Mouse (Mus musculus) limb, embryonic 14.5 days (tissue): Measurements from ENCODE around the gene Vsig1. TPM values are rescaled to one million over a fixed set of nuclear protein-coding genes. Genes with fewer than 3 reads are reported as not detected.

Experiments
- ATAC-seq: fragments of 200-750 bp; cut with Nextera tagmentation; 2 replicates; pipeline ENCODE4 v1.8.0; 2017; ENCODE audit warnings: low read depth, moderate number of reproducible peaks, moderate TSS enrichment; ENCODE audit not compliant: low FRiP score
- DNase-seq: peaks from one replicate; pipeline ENCODE4 v3.0.0-alpha.2; 2015; ENCODE audit warnings: low spot score
- H3K27ac ChIP-seq: fragments of 300-500 bp; sonication (generic); replicated peaks from 2 replicates; pipeline ENCODE4 v1.5.1; 2014; ENCODE audit warnings: low read depth, mild to moderate bottlenecking, low read length, moderate library complexity, mixed read lengths
- H3K27me3 ChIP-seq: fragments of 300-500 bp; sonication (generic); 2 replicates; pipeline ENCODE4 v1.6.1; 2014; ENCODE audit warnings: low read length, mixed read lengths; ENCODE audit not compliant: control insufficient read depth, insufficient read depth
- H3K36me3 ChIP-seq: fragments of 300-500 bp; sonication (generic); 2 replicates; pipeline ENCODE4 v1.6.1; 2014; ENCODE audit warnings: mild to moderate bottlenecking, low read length, moderate library complexity, mixed read lengths; ENCODE audit not compliant: control insufficient read depth, insufficient read depth
- H3K4me1 ChIP-seq: fragments of 300-500 bp; sonication (generic); 2 replicates; pipeline ENCODE4 v1.6.1; 2014; ENCODE audit warnings: antibody characterized with exemption, low read length, mixed read lengths; ENCODE audit not compliant: control insufficient read depth, insufficient read depth
- H3K4me2 ChIP-seq: fragments of 300-500 bp; sonication (generic); replicated peaks from 2 replicates; pipeline ENCODE4 v1.6.1; 2014; ENCODE audit warnings: low read depth, mild to moderate bottlenecking, low read length, moderate library complexity; ENCODE audit not compliant: severe bottlenecking
- H3K4me3 ChIP-seq: fragments of 300-500 bp; sonication (generic); replicated peaks from 2 replicates; pipeline ENCODE4 v1.5.1; 2014; ENCODE audit warnings: low read length
- H3K9ac ChIP-seq: fragments of 300-500 bp; sonication (generic); 2 replicates; pipeline ENCODE4 v1.6.1; 2014; ENCODE audit warnings: mild to moderate bottlenecking, low read depth, low read length, moderate library complexity; ENCODE audit not compliant: severe bottlenecking
- H3K9me3 ChIP-seq: fragments of 300-500 bp; sonication (generic); 2 replicates; pipeline ENCODE4 v1.6.1; 2016; ENCODE audit warnings: low read length; ENCODE audit not compliant: control insufficient read depth
- POLR2A ChIP-seq: fragments of 200-500 bp; IDR thresholded peaks from 2 replicates; pipeline ENCODE4 v1.8.0; 2012; ENCODE audit warnings: inconsistent platforms, mild to moderate bottlenecking, moderate library complexity, borderline replicate concordance; ENCODE audit not compliant: insufficient read depth, insufficient read length; ENCODE audit errors: extremely low read depth
- WGBS: fragments of 180-500 bp; shearing (Covaris S2); extraction: QIAGEN DNeasy Blood & Tissue Kit; methylation state at CpG from one replicate; pipeline ENCODE4 v1.1.7; 2014; 5-methylcytosine and 5-hydroxymethylcytosine counted together
- polyA plus RNA-seq, 2 experiments: library from polyadenylated mRNA; depleted of rRNA in 1 of 2; stranded (reverse) in 1 of 2; unstranded in 1 of 2; fragments of >200 nt; fragmentation: Nextera tagmentation in 1 of 2; extraction: Ambion mirVana in 1 of 2; gene quantifications; 2 replicates each; pipeline versions ENCODE4 v1.2.1 to v1.2.3; 2012 to 2014

Vsig1 gene
- polyA plus RNA-seq, 2 experiments = not detected

GRCm38 (mm10) chrX:140956959-140957358, 49.6 kb downstream of the Vsig1 start:
- H3K4me1 ChIP-seq = no peaks in the 10 kb centered on the region
- 0 out of 2 replicates have a peak overlapping the region, but pooled peaks have one; percentile 21 for H3K9ac ChIP-seq
- H3K9me3 ChIP-seq = no peaks in the 10 kb centered on the region
- DNase-seq = no peak
- WGBS = 25% methylated on average over 5 of the region's 5 CpGs
- H3K27ac ChIP-seq = no peak overlapping the region
- H3K36me3 ChIP-seq = peaks cover 4% of the 10 kb centered on the region; the same call in 1 of the 2 replicates
- peak overlapping the region; percentile 59 for H3K4me2 ChIP-seq
- ATAC-seq = peak; percentile 31
- no peaks in the 10 kb centered on the region for H3K27me3 ChIP-seq
- no peak for TF ChIP-seq POLR2A
- peak overlapping the region; percentile 47 for H3K4me3 ChIP-seq

GRCm38 (mm10) chrX:140978943-140979342, 71.5 kb downstream of the Vsig1 start:
- no peaks in the 10 kb centered on the region for H3K36me3 ChIP-seq
- DNase-seq = no peak
- H3K4me2 ChIP-seq = no peak overlapping the region
- no peaks in the 10 kb centered on the region for H3K27me3 ChIP-seq
- no peak overlapping the region for H3K4me3 ChIP-seq
- TF ChIP-seq POLR2A = no peak
- H3K27ac ChIP-seq = no peak overlapping the region
- WGBS = 94% methylated on average over 1 of the region's 1 CpGs
- H3K9me3 ChIP-seq = no peaks in the 10 kb centered on the region
- peaks cover 2% of the 10 kb centered on the region; the same call in 1 of the 2 replicates for H3K4me1 ChIP-seq
- ATAC-seq = no peak
- H3K9ac ChIP-seq = no peak overlapping the region

- Histone ChIP-seq H3K27ac (no peak overlapping the region), H3K27me3 (no peaks in the 10 kb centered on the region), H3K4me2 (no peak overlapping the region), H3K4me1 (peaks cover 2% of the 10 kb centered on the region; the same call in 1 of the 2 replicates), H3K9me3 (no peaks in the 10 kb centered on the region), H3K36me3 (no peaks in the 10 kb centered on the region), H3K9ac (no peak overlapping the region), H3K4me3 (no peak overlapping the region)
- DNase-seq (peak; percentile 55), ATAC-seq (peak; percentile 80; the same call in 1 of the 2 replicates)
- WGBS = 53% methylated on average over 2 of the region's 2 CpGs
- no peak for TF ChIP-seq POLR2A
These were observed 72.1 kb downstream of the Vsig1 start for GRCm38 (mm10) chrX:140979546-140979945.

- Histone ChIP-seq H3K27ac (peak overlapping the region; percentile 43; the same call in 1 of the 2 replicates), H3K9ac (no peak overlapping the region), H3K4me2 (no peak overlapping the region), H3K36me3 (no peaks in the 10 kb centered on the region), H3K4me1 (peaks cover 2% of the 10 kb centered on the region; the same call in 1 of the 2 replicates), H3K4me3 (no peak overlapping the region), H3K27me3 (no peaks in the 10 kb centered on the region), H3K9me3 (no peaks in the 10 kb centered on the region)
- ATAC-seq (no peak), DNase-seq (no peak)
- no peak for TF ChIP-seq POLR2A
- WGBS = 51% methylated on average over 4 of the region's 4 CpGs
These were observed 72.8 kb downstream of the Vsig1 start for GRCm38 (mm10) chrX:140980163-140980562.

- no peak overlapping the region for H3K27ac ChIP-seq
- H3K4me1 ChIP-seq = peaks cover 2% of the 10 kb centered on the region; the same call in 1 of the 2 replicates
- H3K9me3 ChIP-seq = no peaks in the 10 kb centered on the region
- no peak overlapping the region for H3K4me3 ChIP-seq
- H3K27me3 ChIP-seq = no peaks in the 10 kb centered on the region
- TF ChIP-seq POLR2A = no peak
- no peak overlapping the region for H3K4me2 ChIP-seq
- WGBS = 59% methylated on average over 6 of the region's 6 CpGs
- no peak overlapping the region for H3K9ac ChIP-seq
- no peaks in the 10 kb centered on the region for H3K36me3 ChIP-seq
- ATAC-seq (no peak), DNase-seq (no peak)
These were observed 76.0 kb downstream of the Vsig1 start for GRCm38 (mm10) chrX:140983206-140983960.
